Mouse (Mus musculus): ENCODE measurements around the gene 4930432K21Rik. TPM values are rescaled to one million over a fixed set of nuclear protein-coding genes. Genes with fewer than 3 reads are reported as not detected.

Gene 4930432K21Rik
- total RNA-seq, 2 experiments from 2014 or later: 0.36 TPM; not detected in 1

GRCm38 (mm10) chr8:84144636-84145245, 3.1 kb upstream of the 4930432K21Rik start:
- intact Hi-C loops (cut with DNase I): loop anchor here (5.0 kb wide), 1 partner anchor 82 kb away; no protein-coding TSS in a partner anchor
- DNase-seq: no peak

- intact Hi-C loops (cut with DNase I): loop anchor here (2.0 to 5.0 kb wide), 3 partner anchors 31 to 85 kb away; partner anchors contain the start of gene Dcaf15
- DNase-seq: no peak
Observed at GRCm38 (mm10) chr8:84147324-84147766, 480 bp upstream of the 4930432K21Rik start.

GRCm38 (mm10) chr8:84148531-84148850, 666 bp downstream of the 4930432K21Rik start:
- intact Hi-C loops (cut with DNase I): loop anchor here (5.0 kb wide), 1 partner anchor 86 kb away; no protein-coding TSS in a partner anchor
- no peak for DNase-seq

- DNase-seq: no peak
- intact Hi-C loops (cut with DNase I): loop anchor here (5.0 kb wide), 1 partner anchor 87 kb away; no protein-coding TSS in a partner anchor
Observed at GRCm38 (mm10) chr8:84149181-84149580, 1.4 kb downstream of the 4930432K21Rik start.

GRCm38 (mm10) chr8:84157620-84158019, 9.8 kb downstream of the 4930432K21Rik start:
- intact Hi-C loops (cut with DNase I): no loop called here
- DNase-seq: no peak

- intact Hi-C loops (cut with DNase I): no loop called here
Observed at GRCm38 (mm10) chr8:84167696-84168095, 19.9 kb downstream of the 4930432K21Rik start.

GRCm38 (mm10) chr8:84170096-84170495, 22.3 kb downstream of the 4930432K21Rik start:
- DNase-seq: no peak
- intact Hi-C loops (cut with DNase I): no loop called here

More at GRCm38 (mm10) chr8:84167696-84168095, 19.9 kb downstream of the 4930432K21Rik start:
- no peak for DNase-seq

GRCm38 (mm10) chr8:84173861-84174260, 26.0 kb downstream of the 4930432K21Rik start:
- no peak for DNase-seq
- intact Hi-C loops (cut with DNase I): no loop called here

- intact Hi-C loops (cut with DNase I): no loop called here
- DNase-seq: no peak
Observed at GRCm38 (mm10) chr8:84176560-84176959, 28.7 kb downstream of the 4930432K21Rik start.

- intact Hi-C loops (cut with DNase I): no loop called here
- no peak for DNase-seq
Observed at GRCm38 (mm10) chr8:84177405-84177804, 29.6 kb downstream of the 4930432K21Rik start.

- intact Hi-C loops (cut with DNase I): loop anchor here (2.0 kb wide), 1 partner anchor 32 kb away; the partner anchor contains the start of gene Cc2d1a
- DNase-seq: no peak
Observed at GRCm38 (mm10) chr8:84178592-84178991, 30.8 kb downstream of the 4930432K21Rik start.

GRCm38 (mm10) chr8:84179946-84180345, 32.1 kb downstream of the 4930432K21Rik start:
- no peak for DNase-seq
- intact Hi-C loops (cut with DNase I): loop anchor here (2.0 kb wide), 1 partner anchor 33 kb away; the partner anchor contains the start of gene Cc2d1a

- intact Hi-C loops (cut with DNase I): no loop called here
- peak in 1 of 2 experiments; percentile 37 for DNase-seq
Observed at GRCm38 (mm10) chr8:84180530-84181190, 32.8 kb downstream of the 4930432K21Rik start.

- no peak for DNase-seq
- intact Hi-C loops (cut with DNase I): loop anchor here (2.0 kb wide), 1 partner anchor 144 kb away; no protein-coding TSS in a partner anchor
Observed at GRCm38 (mm10) chr8:84182833-84183232, 35.0 kb downstream of the 4930432K21Rik start.

- peak in 1 of 2 experiments; percentile 29 for DNase-seq
- intact Hi-C loops (cut with DNase I): loop anchor here (2.0 kb wide), 1 partner anchor 145 kb away; no protein-coding TSS in a partner anchor
Observed at GRCm38 (mm10) chr8:84183261-84184084, 35.6 kb downstream of the 4930432K21Rik start.

GRCm38 (mm10) chr8:84184085-84185043, 36.5 kb downstream of the 4930432K21Rik start:
- intact Hi-C loops (cut with DNase I): no loop called here
- no peak for DNase-seq

GRCm38 (mm10) chr8:84185117-84185516, 37.3 kb downstream of the 4930432K21Rik start, which contains the start of gene Nanos3:
Gene Nanos3, minus strand, starts transcription at chr8:84185217.
- intact Hi-C loops (cut with DNase I): no loop called here
- no peak for DNase-seq

- peak; percentile 81 to 84 for DNase-seq
- intact Hi-C loops (cut with DNase I): loop anchor here (1.0 kb wide), 3 partner anchors 24 to 171 kb away; no protein-coding TSS in a partner anchor
Observed at GRCm38 (mm10) chr8:84186547-84186946, 38.7 kb downstream of the 4930432K21Rik start.

GRCm38 (mm10) chr8:84187065-84187755, 39.4 kb downstream of the 4930432K21Rik start:
- intact Hi-C loops (cut with DNase I): no loop called here
- DNase-seq: peak; percentile 76 to 79
